Mouse (Mus musculus) T-helper 1 cell (primary cell): Measurements from ENCODE around the gene Zscan29.

Experiments used
- in situ Hi-C: fragments of 300-600 bp; cut with MboI, MseI; formaldehyde crosslinking; loops from one replicate; pipeline ENCODE4 v1.15.1; 2025; ENCODE audit warnings: high pct_unique_total_duplicates

Gene Zscan29

GRCm38 (mm10) chr2:121170980-121171742 lies at the start of gene Zscan29:
Zscan29 (minus strand) TSS chr2:121171125.
- in situ Hi-C loops = no loop called here

- in situ Hi-C loops = no loop called here
Observed at GRCm38 (mm10) chr2:121219994-121220393, 49.1 kb upstream of the Zscan29 start.

- in situ Hi-C loops = no loop called here
Observed at GRCm38 (mm10) chr2:121219177-121219576, 48.3 kb upstream of the Zscan29 start.

GRCm38 (mm10) chr2:121214491-121214890 lies 43.6 kb upstream of the Zscan29 start:
- in situ Hi-C loops = no loop called here

GRCm38 (mm10) chr2:121206541-121206940 lies 35.6 kb upstream of the Zscan29 start:
- in situ Hi-C loops = no loop called here

GRCm38 (mm10) chr2:121204276-121204675 lies 33.4 kb upstream of the Zscan29 start:
- in situ Hi-C loops = no loop called here

GRCm38 (mm10) chr2:121195466-121195865 lies 24.5 kb upstream of the Zscan29 start:
- in situ Hi-C loops = no loop called here

- in situ Hi-C loops = no loop called here
Observed at GRCm38 (mm10) chr2:121188530-121188929, 17.6 kb upstream of the Zscan29 start.

- in situ Hi-C loops = no loop called here
Observed at GRCm38 (mm10) chr2:121184142-121184541, 13.2 kb upstream of the Zscan29 start.

GRCm38 (mm10) chr2:121183431-121183830 lies 12.5 kb upstream of the Zscan29 start:
- in situ Hi-C loops = no loop called here

GRCm38 (mm10) chr2:121178828-121179479 lies 8.0 kb upstream of the Zscan29 start:
- in situ Hi-C loops = no loop called here

GRCm38 (mm10) chr2:121170481-121170971 lies 399 bp downstream of the Zscan29 start, which contains the start of gene Tubgcp4:
Tubgcp4 (plus strand) TSS chr2:121170654.
- in situ Hi-C loops = no loop called here

GRCm38 (mm10) chr2:121169902-121170301 lies 1.0 kb downstream of the Zscan29 start:
- in situ Hi-C loops = no loop called here

- in situ Hi-C loops = no loop called here
Observed at GRCm38 (mm10) chr2:121169173-121169572, 1.8 kb downstream of the Zscan29 start.

- in situ Hi-C loops = no loop called here
Observed at GRCm38 (mm10) chr2:121153100-121153499, 17.8 kb downstream of the Zscan29 start.

GRCm38 (mm10) chr2:121149679-121150078 lies 21.2 kb downstream of the Zscan29 start:
- in situ Hi-C loops = no loop called here

GRCm38 (mm10) chr2:121142415-121142814 lies 28.5 kb downstream of the Zscan29 start:
- in situ Hi-C loops = no loop called here

GRCm38 (mm10) chr2:121141216-121142035 lies 29.5 kb downstream of the Zscan29 start:
- in situ Hi-C loops = no loop called here

GRCm38 (mm10) chr2:121140018-121140882 lies 30.7 kb downstream of the Zscan29 start, which contains the start of the genes Adal and Lcmt2:
Adal (plus strand) TSS chr2:121140428.
Lcmt2 (minus strand) TSS chr2:121140653.
- in situ Hi-C loops = no loop called here

- in situ Hi-C loops = no loop called here
Observed at GRCm38 (mm10) chr2:121139266-121140017, 31.5 kb downstream of the Zscan29 start.
